Mouse (Mus musculus) CH12.LX (cell line): Measurements from ENCODE around the gene Dhx35.
A peak's percentile ranks its signal among the peaks of the same experiment; 100 is the strongest.

Source experiments
- CTCF ChIP-seq, 2 experiments: IDR thresholded peaks in 1 of 2; conservative IDR thresholded peaks in 1 of 2; 2 replicates each; pipeline ENCODE4 v1.5.1; 2011 to 2012; ENCODE audit warnings: low read depth in 2 of 2, low read length in 2 of 2, improper control_type of control experiment in 1 of 2, inconsistent platforms in 1 of 2, mild to moderate bottlenecking in 1 of 2, moderate library complexity in 1 of 2
- MEF2A ChIP-seq: IDR thresholded peaks from 2 replicates; pipeline ENCODE4 v1.6.1; 2014; ENCODE audit warnings: low read depth, mild to moderate bottlenecking, inconsistent platforms, low read length, improper control_type of control experiment, borderline replicate concordance

GRCm38 (mm10) chr2:158767742-158768339 lies 26.8 kb upstream of the Dhx35 start, which contains the start of gene Fam83d:
- TF ChIP-seq MEF2A: no peak
- peak; percentile 7 to 92; a peak in 3 of 4 replicates for TF ChIP-seq CTCF (conservative IDR thresholded peaks at IDR 0.05 in 1 of 2, IDR thresholded peaks at IDR 0.05 in 1 of 2; ENCODE audit: low read depth in 2 of 2, low read length in 2 of 2)
